Mouse (Mus musculus) T-cell, adult 66 days (primary cell): ENCODE measurements around the gene Retreg2. TPM values are rescaled to one million over a fixed set of nuclear protein-coding genes. Genes with fewer than 3 reads are reported as not detected.

Experiments
- total RNA-seq, 2 experiments: library from RNA; stranded (reverse); gene quantifications; 3 replicates in 1 of 2; 4 replicates in 1 of 2; pipeline ENCODE4 v1.2.4; 2023

The Retreg2 gene
- total RNA-seq, result 10 to 100 TPM; 85.6 to 90.8 TPM

DNA sequence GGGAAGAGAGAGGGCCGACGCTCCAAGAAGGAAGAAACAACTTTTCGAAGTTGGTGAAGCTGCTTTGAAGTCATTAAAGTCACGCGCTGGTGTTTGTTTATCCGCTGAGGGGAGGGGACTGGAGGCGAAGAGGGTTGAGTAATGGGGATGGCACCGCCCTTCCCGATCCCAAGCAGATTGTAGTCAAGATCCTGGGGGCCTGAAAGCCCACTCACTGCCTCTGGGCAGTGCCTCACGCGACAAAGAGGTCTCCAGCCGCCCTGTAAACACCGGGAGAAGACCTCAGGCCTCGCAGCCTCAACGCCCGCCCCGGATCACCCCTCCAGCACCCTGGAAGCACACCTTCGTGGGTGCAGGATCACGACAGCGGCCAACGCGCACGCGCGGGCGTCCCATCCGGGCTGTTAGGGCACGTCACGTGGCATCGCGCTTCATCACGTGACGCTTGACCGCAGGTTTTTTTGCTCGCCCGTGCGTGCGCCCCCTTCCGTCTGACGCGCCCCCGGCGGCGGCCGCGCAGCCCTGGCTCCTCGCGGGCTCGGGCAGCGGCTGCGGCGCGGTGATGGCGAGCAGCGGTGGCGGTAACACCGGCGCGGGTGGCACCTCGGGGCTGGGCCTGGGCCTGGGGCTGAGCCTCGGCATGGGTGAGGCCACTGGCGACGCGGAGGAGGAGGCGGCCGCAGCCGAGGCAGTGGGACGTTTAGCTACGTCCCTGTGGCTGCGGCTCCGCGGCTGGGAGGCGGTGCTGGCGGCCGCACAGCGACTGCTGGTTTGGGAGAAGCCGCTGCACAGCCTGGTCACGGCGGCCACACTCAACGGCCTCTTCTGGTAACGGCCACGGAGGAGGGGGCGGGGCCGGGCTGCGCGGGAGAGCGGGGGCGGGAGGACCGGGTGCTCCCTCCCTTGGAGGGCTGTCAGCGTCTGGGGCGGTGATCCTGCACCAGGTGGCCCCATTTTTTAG is at the start of gene Retreg2, which contains the start of gene Cnppd1:
Retreg2 (plus strand) TSS at position 478 of the 961 bp plus-strand sequence.
Cnppd1 (minus strand) TSS at position 411 of the 961 bp plus-strand sequence.

DNA sequence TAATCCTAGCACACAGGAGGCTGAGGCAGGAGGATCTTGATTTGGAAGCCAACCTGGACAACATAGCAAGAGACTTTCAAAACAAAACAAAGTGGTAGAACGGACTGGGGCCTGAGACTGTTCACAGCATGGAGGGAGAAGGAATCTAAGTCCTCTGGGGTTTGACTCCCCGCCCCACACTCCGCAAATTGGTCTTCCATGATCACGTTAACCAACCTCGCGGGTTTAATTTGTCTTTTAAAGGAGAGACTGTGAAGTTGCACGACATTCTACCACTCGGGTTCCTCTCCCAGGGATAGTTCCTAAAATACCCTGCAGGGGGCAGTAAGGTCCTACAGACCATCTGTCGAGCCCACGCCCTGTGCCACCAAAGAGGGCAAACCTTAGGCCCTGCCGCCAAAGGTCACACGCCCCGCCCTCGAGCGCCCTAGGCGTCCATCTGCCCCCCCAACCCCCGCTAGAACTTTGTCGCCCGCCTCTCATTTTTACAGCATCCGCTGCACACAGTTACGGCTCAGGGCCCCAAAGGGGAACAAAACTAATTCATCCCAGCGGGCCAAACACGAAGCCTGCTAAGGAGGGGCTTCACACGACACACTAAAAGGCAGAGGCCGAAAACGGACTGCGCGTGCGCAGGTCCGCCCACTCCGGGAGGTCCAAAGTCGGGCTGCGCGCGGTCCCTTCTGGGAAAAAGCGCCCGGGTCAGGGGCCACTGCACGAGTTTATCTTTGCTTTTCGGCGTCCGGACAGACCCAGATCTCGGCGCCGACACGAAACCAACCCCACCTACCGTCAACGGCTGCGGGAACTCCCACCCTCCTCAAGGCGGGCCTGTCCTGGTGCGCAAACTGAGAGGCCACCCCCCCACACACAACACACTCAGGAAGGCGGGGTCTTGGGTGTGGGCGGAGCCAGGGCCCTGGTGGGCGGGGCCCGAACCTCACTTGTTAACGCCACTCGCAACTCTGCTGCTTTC is 17.9 kb upstream of the Retreg2 start, which contains the start of gene Nhej1:
Nhej1 (minus strand) TSS at position 855 of the 976 bp plus-strand sequence.

DNA sequence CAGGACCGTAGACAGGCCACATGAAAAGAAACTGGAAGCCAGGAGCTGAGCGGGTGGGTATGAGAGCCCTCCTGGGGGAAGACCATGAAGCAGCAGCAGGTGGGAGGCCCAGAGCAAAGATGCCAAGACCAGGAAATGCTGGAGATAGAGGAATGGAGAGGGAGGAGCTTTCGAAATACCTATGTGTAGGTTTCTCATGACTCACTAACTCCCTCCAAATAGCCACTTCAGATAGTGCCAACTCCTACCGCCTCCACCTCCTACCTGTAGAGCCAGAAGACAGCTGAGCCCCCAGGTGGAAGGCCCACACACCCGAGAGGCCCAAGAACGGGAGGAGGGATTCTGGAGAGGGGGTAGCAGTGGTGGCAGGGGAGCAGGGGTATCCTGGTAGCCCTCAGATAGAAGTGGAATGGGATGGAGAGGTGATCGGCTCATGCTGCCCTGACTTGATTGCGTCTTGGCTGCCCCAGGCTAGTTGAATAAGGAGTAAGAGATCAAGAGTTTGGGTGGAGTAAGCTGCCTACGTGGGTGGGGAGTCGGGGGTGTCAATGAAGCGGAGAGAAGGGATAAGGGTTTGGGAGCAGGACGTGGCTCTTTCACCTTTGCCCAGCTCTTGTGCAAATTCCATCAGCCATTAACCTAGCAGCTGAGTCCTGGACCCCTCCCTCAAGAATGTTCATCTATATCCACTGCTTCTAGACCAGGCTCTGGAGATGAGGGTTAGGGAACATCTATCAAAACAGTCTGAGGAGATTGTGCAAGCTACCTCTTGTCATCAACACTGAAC is 9.0 kb upstream of the Retreg2 start, which contains the start of gene Slc23a3:
Slc23a3 (minus strand) TSS at position 470 of the 787 bp plus-strand sequence.

DNA sequence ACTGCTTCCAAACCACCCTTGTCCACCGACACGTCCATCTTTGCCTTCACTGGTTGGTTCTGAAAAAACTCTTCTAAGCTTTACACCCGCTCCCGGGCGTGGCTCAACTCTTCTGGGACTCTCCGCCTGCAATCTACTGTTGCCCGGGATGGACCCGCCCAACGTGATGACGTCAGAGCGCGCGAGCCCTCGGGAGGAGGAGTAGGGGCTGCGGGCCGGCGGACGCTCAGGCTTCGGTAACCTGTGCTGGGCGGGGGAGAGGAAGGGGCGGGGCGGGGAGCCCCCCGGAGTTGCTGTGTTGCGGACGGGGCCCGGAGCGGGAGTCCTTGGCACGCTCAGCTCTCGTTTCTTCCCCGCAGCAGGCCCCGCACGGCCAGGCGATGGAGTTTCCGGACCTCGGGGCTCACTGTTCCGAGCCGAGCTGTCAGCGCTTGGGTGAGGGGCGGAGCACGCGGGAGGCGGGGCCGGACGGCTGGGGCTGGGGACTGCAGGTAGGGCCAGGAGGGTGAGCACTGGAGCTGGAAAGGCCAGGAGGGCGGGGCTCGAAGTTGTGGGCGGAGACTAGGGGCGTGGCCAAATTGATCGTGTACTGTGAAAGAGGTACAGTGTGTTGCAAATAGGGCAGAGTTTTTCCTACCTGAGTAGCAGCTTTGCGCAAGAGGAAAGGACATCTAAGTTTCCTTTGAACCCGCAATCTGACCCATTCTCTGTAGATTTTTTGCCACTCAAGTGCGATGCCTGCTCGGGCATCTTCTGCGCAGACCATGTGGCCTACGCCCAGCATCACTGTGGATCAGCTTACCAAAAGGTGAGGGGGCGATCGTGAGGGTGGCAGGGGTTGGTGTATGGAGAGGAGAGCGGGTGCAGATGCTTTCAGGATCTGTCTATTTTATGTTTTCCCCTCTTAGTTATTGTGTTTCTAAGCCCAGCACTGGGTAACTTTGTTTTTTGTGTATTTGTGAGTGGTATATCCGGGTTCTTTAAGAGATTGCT is 26.2 kb downstream of the Retreg2 start, which contains the start of gene Zfand2b:
Zfand2b (plus strand) TSS at position 175 of the 993 bp plus-strand sequence.

DNA sequence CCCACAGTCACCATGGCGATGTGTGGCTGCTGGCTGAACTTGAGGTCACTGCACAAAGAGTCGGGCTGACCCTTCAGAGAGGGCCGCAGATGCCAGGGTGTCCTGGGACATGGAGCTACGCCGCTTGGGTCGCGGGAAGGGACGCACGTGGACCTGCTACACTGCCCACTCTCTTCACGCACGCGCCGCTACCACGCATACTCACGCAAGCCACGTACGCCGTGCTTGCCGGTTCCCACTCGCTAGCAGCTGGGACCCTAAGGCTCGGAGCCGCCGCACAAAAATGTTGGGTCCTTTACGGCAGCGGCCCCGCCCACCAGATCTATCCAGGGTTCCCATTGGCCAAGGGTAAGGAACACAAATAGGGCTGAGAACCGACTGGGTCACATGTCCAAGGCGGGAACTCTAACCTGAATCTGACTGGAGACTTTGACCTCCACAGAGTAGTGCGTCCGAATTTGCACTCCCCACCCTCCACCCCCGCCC is 37.6 kb downstream of the Retreg2 start, which contains the start of gene Abcb6:
Abcb6 (minus strand) TSS at position 288 of the 486 bp plus-strand sequence.

DNA sequence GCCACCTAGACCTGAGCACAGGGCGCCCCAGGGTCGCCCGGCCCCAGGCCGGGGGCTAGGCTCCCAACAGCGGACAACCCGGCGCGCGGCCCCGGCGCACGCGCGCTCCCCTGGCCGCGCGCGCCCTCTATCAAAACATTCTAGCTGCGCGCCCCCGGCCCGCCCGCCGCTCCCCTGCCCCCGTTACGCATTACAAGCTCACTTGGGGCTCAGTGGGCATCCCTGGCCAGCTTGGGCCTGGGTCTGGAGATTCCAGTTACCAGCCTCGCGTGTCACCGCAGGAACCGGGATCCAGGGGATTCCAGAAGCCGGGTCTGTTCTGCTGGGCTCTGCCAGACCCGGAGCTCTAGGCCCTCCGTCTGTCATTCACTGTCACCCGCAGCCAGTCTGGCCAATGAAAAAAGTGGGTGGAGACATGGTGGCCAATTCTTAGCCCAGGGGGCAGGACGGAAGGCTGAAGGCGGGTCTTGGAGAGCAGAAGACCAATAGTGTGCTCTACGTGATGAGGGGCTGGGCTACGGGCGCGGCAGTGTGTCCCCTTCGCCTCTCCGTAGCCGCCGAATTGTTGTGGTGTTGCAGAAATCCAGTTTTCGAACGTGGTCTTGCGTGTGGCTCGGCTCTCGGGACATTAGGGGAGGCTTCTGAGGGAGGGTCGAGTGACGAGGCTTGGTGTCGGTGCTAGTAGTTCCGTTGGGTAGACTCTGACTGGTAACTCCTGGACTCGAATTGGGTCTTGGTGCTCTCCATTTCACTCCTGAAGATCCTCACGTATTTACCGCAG is 49.2 kb downstream of the Retreg2 start, which contains the start of the genes Ankzf1 and Atg9a:
Ankzf1 (plus strand) TSS at position 530 of the 781 bp plus-strand sequence.
Atg9a (minus strand) TSS at position 575 of the 781 bp plus-strand sequence.

Other genes with a start within 250 kb of the Retreg2 start
- gene Cryba2, start 249.6 kb upstream of the Retreg2 start, total RNA-seq, result not detected
- gene Cfap65, start 207.2 kb upstream of the Retreg2 start, total RNA-seq, result not detected
- under 1 TPM; 0.59 to 0.64 TPM for gene Ihh, start 191.1 kb upstream of the Retreg2 start, total RNA-seq
- 1 to 10 TPM; 3.6 to 4.3 TPM for gene Nhej1, start 17.6 kb upstream of the Retreg2 start, total RNA-seq
- gene Slc23a3, start 8.9 kb upstream of the Retreg2 start, total RNA-seq, result 1 to 10 TPM; 3.7 to 6.2 TPM
- gene Cnppd1, start 67 bp upstream of the Retreg2 start, total RNA-seq, result 100 to 1,000 TPM; 118 to 134 TPM
- gene Zfand2b, start 25.9 kb downstream of the Retreg2 start, total RNA-seq, result 10 to 100 TPM; 43.9 to 45.9 TPM
- 1 to 10 TPM; 3.3 to 4.0 TPM for gene Abcb6, start 37.6 kb downstream of the Retreg2 start, total RNA-seq
- 10 to 100 TPM; 27.4 to 33.6 TPM for gene Ankzf1, start 49.4 kb downstream of the Retreg2 start, total RNA-seq
- 10 to 100 TPM; 36.3 to 39.0 TPM for gene Atg9a, start 49.4 kb downstream of the Retreg2 start, total RNA-seq
- 10 to 100 TPM in 1 of 2 experiments, 1 to 10 TPM in 1; 5.7 to 10.9 TPM for gene Glb1l, start 68.0 kb downstream of the Retreg2 start, total RNA-seq
- 10 to 100 TPM; 83.1 to 89.6 TPM for gene Stk16, start 68.1 kb downstream of the Retreg2 start, total RNA-seq
- gene Tuba4a, start 77.1 kb downstream of the Retreg2 start, total RNA-seq, result 100 to 1,000 TPM; 198 to 206 TPM
- not detected for gene A630095N17Rik, start 89.3 kb downstream of the Retreg2 start, total RNA-seq
- gene Dnajb2, start 93.6 kb downstream of the Retreg2 start, total RNA-seq, result 10 to 100 TPM; 39.4 to 43.1 TPM
- under 1 TPM; 0.27 to 0.55 TPM for gene Ptprn, start 121.7 kb downstream of the Retreg2 start, total RNA-seq
- not detected for gene Resp18, start 135.6 kb downstream of the Retreg2 start, total RNA-seq
- gene Dnpep, start 175.2 kb downstream of the Retreg2 start, total RNA-seq, result 10 to 100 TPM; 47.0 to 47.1 TPM
- not detected for gene Des, start 217.6 kb downstream of the Retreg2 start, total RNA-seq
- gene Speg, start 232.5 kb downstream of the Retreg2 start, total RNA-seq, result 1 to 10 TPM in 1 of 2 experiments, under 1 TPM in 1; 0.56 to 2.0 TPM